Mouse (Mus musculus) MEL (cell line): ENCODE results near the gene Klhl21. TPM values are rescaled to one million over a fixed set of nuclear protein-coding genes. Genes with fewer than 3 reads are reported as not detected.

Experiments used
- DNase-seq: peaks from one replicate; pipeline ENCODE4 v3.0.0; 2011; ENCODE audit warnings: low read depth, low spot score
- H3K27ac ChIP-seq: 2 replicates; pipeline ENCODE4 v1.5.1; 2012; ENCODE audit warnings: low read depth, mild to moderate bottlenecking, control low read depth, low read length, moderate library complexity; ENCODE audit not compliant: control insufficient read depth
- H3K27me3 ChIP-seq, 2 experiments: fragments of 150-350 bp in 1 of 2; sonication (generic) in 1 of 2; 2 replicates each; pipeline ENCODE4 v1.6.1; 2012; ENCODE audit warnings: low read length in 2 of 2, mild to moderate bottlenecking in 2 of 2, improper control_type of control experiment in 1 of 2, moderate library complexity in 1 of 2; ENCODE audit not compliant: insufficient read depth in 2 of 2, control insufficient read depth in 1 of 2
- H3K36me3 ChIP-seq, 2 experiments: 2 replicates each; pipeline ENCODE4 v1.6.1; 2012 to 2014; ENCODE audit warnings: low read length in 2 of 2, improper control_type of control experiment in 1 of 2, inconsistent platforms in 1 of 2, mild to moderate bottlenecking in 1 of 2; ENCODE audit not compliant: insufficient read depth in 2 of 2, control insufficient read depth in 1 of 2
- H3K4me1 ChIP-seq, 2 experiments: fragments of 150-350 bp in 1 of 2; sonication (generic) in 1 of 2; 2 replicates each; pipeline ENCODE4 v1.6.1; 2012; ENCODE audit warnings: low read length in 2 of 2, improper control_type of control experiment in 1 of 2, mild to moderate bottlenecking in 1 of 2; ENCODE audit not compliant: insufficient read depth in 2 of 2, control insufficient read depth in 1 of 2
- H3K4me3 ChIP-seq, 2 experiments: fragments of 150-350 bp in 1 of 2; sonication (generic) in 1 of 2; 2 replicates each; pipeline ENCODE4 v1.5.1; 2012; ENCODE audit warnings: low read depth in 2 of 2, low read length in 2 of 2, mild to moderate bottlenecking in 2 of 2, moderate library complexity in 2 of 2, control low read depth in 1 of 2, improper control_type of control experiment in 1 of 2; ENCODE audit not compliant: control insufficient read depth in 1 of 2, insufficient read depth in 1 of 2
- H3K79me2 ChIP-seq: 2 replicates; pipeline ENCODE4 v1.6.1; 2012; ENCODE audit warnings: mild to moderate bottlenecking, low read length, moderate library complexity; ENCODE audit not compliant: control insufficient read depth, poor library complexity, insufficient read depth
- H3K9ac ChIP-seq: 2 replicates; pipeline ENCODE4 v1.6.1; 2012; ENCODE audit warnings: low read depth, mild to moderate bottlenecking, control low read depth, low read length, moderate library complexity; ENCODE audit not compliant: control insufficient read depth, poor library complexity, severe bottlenecking
- H3K9me3 ChIP-seq: fragments of 150-350 bp; sonication (generic); replicated peaks from 2 replicates; pipeline ENCODE4 v1.6.1; 2012; ENCODE audit warnings: mild to moderate bottlenecking, low read length, improper control_type of control experiment, moderate library complexity; ENCODE audit not compliant: insufficient read depth
- BHLHE40 ChIP-seq: IDR thresholded peaks from 2 replicates; pipeline ENCODE4 v1.6.1; 2012; ENCODE audit warnings: low read depth, mild to moderate bottlenecking, inconsistent platforms, low read length, improper control_type of control experiment, borderline replicate concordance
- CTCF ChIP-seq, 3 experiments: IDR thresholded peaks in 2 of 3; conservative IDR thresholded peaks in 1 of 3; 2 replicates each; pipeline ENCODE4 v1.5.1; 2011 to 2012; ENCODE audit warnings: low read length in 3 of 3, low read depth in 2 of 3, mild to moderate bottlenecking in 2 of 3, improper control_type of control experiment in 1 of 3, inconsistent platforms in 1 of 3, mixed read lengths in 1 of 3, moderate library complexity in 1 of 3; ENCODE audit not compliant: control insufficient read depth in 1 of 3, insufficient read depth in 1 of 3, poor library complexity in 1 of 3, severe bottlenecking in 1 of 3
- E2F4 ChIP-seq: IDR thresholded peaks from 2 replicates; pipeline ENCODE4 v1.6.1; 2011; ENCODE audit warnings: low read depth, low read length, improper control_type of control experiment, borderline replicate concordance
- EP300 ChIP-seq, 2 experiments: IDR thresholded peaks; 2 replicates each; pipeline ENCODE4 v1.6.1; 2011; ENCODE audit warnings: improper control_type of control experiment in 2 of 2, low read length in 2 of 2, low read depth in 1 of 2, mild to moderate bottlenecking in 1 of 2
- GABPA ChIP-seq: IDR thresholded peaks from 2 replicates; pipeline ENCODE4 v1.6.1; 2012; ENCODE audit warnings: low read depth, mild to moderate bottlenecking, inconsistent platforms, low read length, improper control_type of control experiment, moderate library complexity
- GATA1 ChIP-seq: IDR thresholded peaks from 2 replicates; pipeline ENCODE4 v1.6.1; 2011; ENCODE audit warnings: low read depth, low read length, improper control_type of control experiment
- HCFC1 ChIP-seq: IDR thresholded peaks from 2 replicates; pipeline ENCODE4 v1.6.1; 2012; ENCODE audit warnings: low read depth, mild to moderate bottlenecking, inconsistent platforms, low read length, improper control_type of control experiment, moderate library complexity
- MXI1 ChIP-seq: IDR thresholded peaks from 2 replicates; pipeline ENCODE4 v1.6.1; 2011; ENCODE audit warnings: mild to moderate bottlenecking, low read depth, low read length, improper control_type of control experiment
- MYB ChIP-seq: IDR thresholded peaks from 2 replicates; pipeline ENCODE4 v1.6.1; 2011; ENCODE audit warnings: mild to moderate bottlenecking, low read depth, low read length, improper control_type of control experiment
- MYC ChIP-seq: IDR thresholded peaks from 2 replicates; pipeline ENCODE4 v1.6.1; 2011; ENCODE audit warnings: low read depth, mild to moderate bottlenecking, low read length, improper control_type of control experiment, moderate library complexity
- NELFE ChIP-seq: IDR thresholded peaks from 2 replicates; pipeline ENCODE4 v1.6.1; 2011; ENCODE audit warnings: low read depth, low read length, improper control_type of control experiment
- NRF1 ChIP-seq: IDR thresholded peaks from 2 replicates; pipeline ENCODE4 v1.6.1; 2014; ENCODE audit warnings: low read depth, mild to moderate bottlenecking, inconsistent platforms, low read length, improper control_type of control experiment, moderate library complexity; ENCODE audit not compliant: poor library complexity, insufficient read depth, severe bottlenecking
- POLR2AphosphoS2 ChIP-seq: IDR thresholded peaks from 2 replicates; pipeline ENCODE4 v1.6.1; 2011; ENCODE audit warnings: low read length, improper control_type of control experiment
- RAD21 ChIP-seq: IDR thresholded peaks from 2 replicates; pipeline ENCODE4 v1.6.1; 2011; ENCODE audit warnings: mild to moderate bottlenecking, low read depth, low read length, improper control_type of control experiment
- RCOR1 ChIP-seq: IDR thresholded peaks from 2 replicates; pipeline ENCODE4 v1.6.1; 2012; ENCODE audit warnings: low read depth, mild to moderate bottlenecking, inconsistent platforms, low read length, improper control_type of control experiment
- SIN3A ChIP-seq: IDR thresholded peaks from 2 replicates; pipeline ENCODE4 v1.6.1; 2012; ENCODE audit warnings: low read length, improper control_type of control experiment, inconsistent platforms
- SMC3 ChIP-seq: IDR thresholded peaks from 2 replicates; pipeline ENCODE4 v1.6.1; 2011; ENCODE audit warnings: low read depth, low read length, improper control_type of control experiment
- TBP ChIP-seq: IDR thresholded peaks from 2 replicates; pipeline ENCODE4 v1.8.0; 2011; ENCODE audit warnings: low read depth, low read length, improper control_type of control experiment
- UBTF ChIP-seq: IDR thresholded peaks from 2 replicates; pipeline ENCODE4 v1.6.1; 2012; ENCODE audit warnings: low read depth, mild to moderate bottlenecking, inconsistent platforms, low read length, improper control_type of control experiment, moderate library complexity, borderline replicate concordance; ENCODE audit not compliant: insufficient read depth
- ZC3H11A ChIP-seq: IDR thresholded peaks from 2 replicates; pipeline ENCODE4 v1.6.1; 2012; ENCODE audit warnings: low read depth, mild to moderate bottlenecking, inconsistent platforms, low read length, improper control_type of control experiment
- ZKSCAN1 ChIP-seq: IDR thresholded peaks from 2 replicates; pipeline ENCODE4 v1.6.1; 2012; ENCODE audit warnings: low read depth, mild to moderate bottlenecking, inconsistent platforms, low read length, improper control_type of control experiment, moderate library complexity
- ZMIZ1 ChIP-seq: IDR thresholded peaks from 2 replicates; pipeline ENCODE4 v1.6.1; 2012; ENCODE audit warnings: low read depth, mild to moderate bottlenecking, inconsistent platforms, low read length, improper control_type of control experiment, moderate library complexity
- ZNF384 ChIP-seq: IDR thresholded peaks from 2 replicates; pipeline ENCODE4 v1.6.1; 2012; ENCODE audit warnings: low read depth, mild to moderate bottlenecking, inconsistent platforms, low read length, improper control_type of control experiment
- polyA plus RNA-seq, 2 experiments: library from polyadenylated mRNA; stranded (reverse) in 1 of 2; unstranded in 1 of 2; fragments of >175 nt in 1 of 2; fragments of >200 nt in 1 of 2; gene quantifications; 2 replicates each; pipeline versions ENCODE4 v1.2.1 to v1.2.4; 2012; ENCODE audit warnings: low replicate concordance in 2 of 2, low read depth in 1 of 2; ENCODE audit not compliant: insufficient read length in 2 of 2, insufficient read depth in 1 of 2, missing spikeins in 1 of 2
- total RNA-seq: library from RNA; depleted of rRNA; stranded (reverse); fragments of 300-350 nt; gene quantifications from 2 replicates; pipeline ENCODE4 v1.2.3, GENCODE M21; 2012

Gene Klhl21
- total and polyA plus RNA-seq, 3 experiments: 18.0 to 22.5 TPM; not detected in 1

DNA sequence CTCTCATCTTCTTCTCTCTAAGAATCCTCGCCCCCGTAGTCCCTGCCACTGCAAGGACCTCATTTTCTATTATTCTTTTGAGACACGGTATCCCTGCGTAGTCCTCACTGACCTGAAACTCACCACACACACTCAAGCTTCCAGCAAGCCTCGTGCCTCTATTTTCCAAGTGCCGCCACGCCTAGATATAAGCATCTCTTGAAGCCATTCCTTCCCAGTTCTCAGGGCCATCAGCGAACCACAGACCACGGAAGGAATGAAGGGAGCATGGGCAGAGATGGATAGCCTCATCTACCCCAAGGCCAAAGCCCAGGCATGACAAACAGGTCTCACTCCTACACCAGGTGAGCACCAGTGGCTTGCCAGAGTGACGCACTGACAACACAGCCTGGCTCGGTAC, 15.9 kb downstream of the Klhl21 start:
- Histone ChIP-seq H3K4me1 (peaks cover 0 to 22% of the 10 kb centered on the region in 2 experiments; a peak in 3 of 4 replicates), H3K79me2 (peaks cover 30% of the 10 kb centered on the region), H3K9me3 (no peaks in the 10 kb centered on the region), H3K4me3 (no peak overlapping the region), H3K27me3 (no peaks in the 10 kb centered on the region), H3K27ac (no peak overlapping the region), H3K9ac (no peak overlapping the region), H3K36me3 (peaks cover 0 to 15% of the 10 kb centered on the region in 2 experiments; a peak in 2 of 4 replicates)
- no peak for DNase-seq
- TF ChIP-seq RCOR1: no peak
- no peak for TF ChIP-seq CTCF (IDR thresholded peaks at IDR 0.05 in 2 of 3, conservative IDR thresholded peaks at IDR 0.05 in 1 of 3; ENCODE audit: control insufficient read depth in 1 of 3, insufficient read depth in 1 of 3, low read depth in 2 of 3, low read length in 3 of 3, poor library complexity in 1 of 3, severe bottlenecking in 1 of 3)
- TF ChIP-seq HCFC1: no peak
- TF ChIP-seq SIN3A: no peak

DNA sequence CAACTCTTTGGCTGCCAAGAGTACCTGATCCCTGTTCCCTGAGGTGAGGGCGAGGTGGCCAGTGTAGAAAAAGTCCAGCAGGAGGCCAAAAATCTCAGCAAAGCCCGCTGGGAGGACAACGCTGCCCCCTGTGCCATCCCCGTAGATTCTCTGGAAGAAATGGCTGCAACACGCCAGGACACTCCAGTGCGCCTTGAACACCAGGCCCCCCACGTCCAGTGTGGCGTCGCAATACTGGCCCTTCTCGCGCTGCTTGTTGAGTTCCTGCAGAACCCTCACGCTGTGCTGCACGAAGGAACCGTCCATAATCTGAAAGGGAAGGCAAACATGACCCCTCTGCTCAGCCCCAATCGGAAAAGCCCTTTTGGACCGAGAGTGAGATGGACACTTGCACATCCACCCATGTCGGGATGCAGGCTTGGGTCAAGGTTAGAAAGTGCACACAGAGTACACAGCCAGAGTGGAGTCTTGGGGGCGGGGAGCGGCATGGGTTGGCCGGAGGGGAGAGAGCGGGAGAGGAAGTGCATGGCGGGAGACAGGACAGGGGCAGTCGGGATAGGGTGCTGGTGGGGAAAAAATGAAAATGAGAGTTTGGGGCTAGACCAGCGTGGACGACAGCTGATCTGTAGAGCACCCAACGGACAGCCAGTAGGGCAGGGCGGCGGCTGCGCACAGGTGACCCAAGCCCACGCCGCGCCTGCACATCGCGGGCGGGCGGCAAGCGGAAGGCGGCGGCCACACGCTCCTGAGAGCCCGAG, 18.3 kb downstream of the Klhl21 start:
- DNase-seq: peak; percentile 53

DNA sequence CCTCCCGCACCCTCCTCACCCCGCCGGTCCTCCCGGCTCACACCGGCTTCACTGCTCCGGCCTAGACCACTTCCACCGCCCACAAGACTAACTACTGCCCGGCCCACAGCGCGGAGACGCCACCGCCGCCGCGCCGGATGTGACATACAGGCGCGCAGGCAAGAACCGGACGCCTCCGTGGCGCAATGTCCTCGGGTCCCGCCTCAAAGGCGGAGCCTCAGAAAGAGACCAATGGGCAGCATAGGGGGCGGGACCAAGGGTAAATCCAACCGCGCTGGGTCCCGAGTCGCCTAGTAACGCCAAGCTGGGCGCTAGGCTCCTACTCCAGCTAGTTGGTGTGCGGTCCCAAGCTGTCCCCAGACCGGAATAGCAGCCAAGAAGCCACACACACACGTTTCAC, 18.9 kb downstream of the Klhl21 start, which contains the start of gene Zbtb48:
Gene Zbtb48, minus strand, starts transcription at position 148 of the 400 bp plus-strand sequence.
- Histone ChIP-seq H3K9me3 (no peaks in the 10 kb centered on the region), H3K79me2 (peaks cover 30% of the 10 kb centered on the region), H3K9ac (peak within 1 kb of the TSS; percentile 84), H3K27me3 (no peaks in the 10 kb centered on the region), H3K36me3 (peaks cover 0 to 15% of the 10 kb centered on the region in 2 experiments; a peak in 2 of 4 replicates), H3K27ac (peak within 1 kb of the TSS; percentile 37; the same call in 1 of the 2 replicates), H3K4me3 (peak within 1 kb of the TSS; percentile 69 to 71), H3K4me1 (peaks cover 0 to 22% of the 10 kb centered on the region in 2 experiments; a peak in 3 of 4 replicates)
- DNase-seq: peak; percentile 98
- TF ChIP-seq ZC3H11A (no peak), UBTF (no peak), MXI1 (peak; percentile 87), HCFC1 (peak; percentile 89), NELFE (peak; percentile 95), BHLHE40 (no peak), ZMIZ1 (peak; percentile 78), TBP (peak; percentile 53; the same call in 1 of the 2 replicates), POLR2AphosphoS2 (peak; percentile 90), E2F4 (no peak), GABPA (no peak), ZKSCAN1 (no peak), RCOR1 (no peak), ZNF384 (no peak), SMC3 (no peak), MYB (no peak), EP300 (IDR thresholded peaks at IDR 0.05; ENCODE audit: low read depth in 1 of 2, low read length in 2 of 2) (no peak), RAD21 (no peak), MYC (no peak), NRF1 (peak; percentile 38; the same call in 1 of the 2 replicates), GATA1 (no peak)

More for the DNA sequence above, 18.3 kb downstream of the Klhl21 start:
- Histone ChIP-seq H3K9ac (peak overlapping the region; percentile 84), H3K4me1 (peaks cover 0 to 22% of the 10 kb centered on the region in 2 experiments; a peak in 3 of 4 replicates), H3K27me3 (no peaks in the 10 kb centered on the region), H3K4me3 (peak overlapping the region; percentile 69 to 71), H3K36me3 (peaks cover 0 to 15% of the 10 kb centered on the region in 2 experiments; a peak in 2 of 4 replicates), H3K79me2 (peaks cover 30% of the 10 kb centered on the region), H3K27ac (peak overlapping the region; percentile 37; the same call in 1 of the 2 replicates)
- TF ChIP-seq ZKSCAN1: no peak
- peak; percentile 56; the same call in 1 of the 2 replicates for TF ChIP-seq NRF1
- TF ChIP-seq, all 39 proteins: peak for 1
- H3K9me3 ChIP-seq: no peaks in the 10 kb centered on the region
